Mouse (Mus musculus) Patski (cell line): ENCODE measurements around the gene Gnb5. TPM values are rescaled to one million over a fixed set of nuclear protein-coding genes. Genes with fewer than 3 reads are reported as not detected.
A peak's percentile ranks its signal among the peaks of the same experiment; 100 is the strongest.
"Not testable (repeated sequence)": the region's sequence is repeated elsewhere in the genome, so short reads cannot be mapped to it uniquely, and the experiment has no call there.

ENCODE experiments used
- ATAC-seq: fragments of 100-300 bp; one replicate; pipeline ENCODE4 v1.8.0; 2021
- CTCF ChIA-PET: fragments of 350-600 bp; sonication (Branson Sonifier 250); formaldehyde crosslinking; loops from one replicate; lab custom pipeline; 2022; ENCODE audit warnings: inconsistent platforms; lab: Charles Lee
- POLR2A ChIA-PET: fragments of 350-600 bp; sonication (Branson Sonifier 250); formaldehyde crosslinking; loops from one replicate; lab custom pipeline; 2022; ENCODE audit warnings: antibody characterized with exemption, inconsistent platforms; lab: Charles Lee
- DNase-seq: peaks from one replicate; pipeline ENCODE4 v3.0.0-alpha.2; 2011; ENCODE audit warnings: low read depth, low spot score
- H3K27me3 ChIP-seq: fragments of 371-371 bp; one replicate; pipeline ENCODE4 v1.5.1; 2021
- CTCF ChIP-seq: fragments of 100-300 bp; IDR thresholded peaks from one replicate; pipeline ENCODE4 v1.5.1; 2021
- in situ Hi-C: fragments of 300-500 bp; cut with MboI; formaldehyde crosslinking; loops from 3 replicates; pipeline ENCODE4 v1.11.1; 2018; ENCODE audit warnings: low pct_unique_long_range_greater_than_20kb, mixed read lengths
- polyA plus RNA-seq: library from polyadenylated mRNA; unstranded; gene quantifications from one replicate; pipeline ENCODE4 v1.2.3, GENCODE M21; 2021

Gnb5 gene
- polyA plus RNA-seq, 1 experiment from 2014 or later, result 58.9 TPM

DNA sequence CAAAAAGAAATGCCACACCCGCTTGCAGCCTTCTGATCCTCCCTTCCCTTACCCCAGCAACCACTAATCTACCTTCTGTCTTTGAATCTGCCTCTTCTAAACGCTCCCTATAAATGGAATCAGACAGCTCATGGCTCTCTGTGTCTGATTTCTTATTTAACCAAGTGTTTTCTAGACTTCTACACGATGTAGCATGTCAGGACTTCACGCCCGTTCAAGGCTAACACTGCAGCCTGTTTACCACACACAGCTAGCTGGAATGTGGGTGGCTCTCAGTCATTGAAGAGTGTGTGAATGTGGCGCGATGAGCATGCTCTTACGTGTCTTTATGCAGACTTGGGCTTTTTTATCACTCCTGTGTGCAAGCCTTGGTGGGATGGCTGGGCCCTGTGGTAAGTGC is 47.0 kb downstream of the Gnb5 start:
- in situ Hi-C loops, result no loop called here
- POLR2A ChIA-PET, result no interaction called here
- no peak for TF ChIP-seq CTCF
- no peak for DNase-seq
- H3K27me3 ChIP-seq, result no peaks in the 10 kb centered on the region
- CTCF ChIA-PET, result interaction anchor here (3.1 kb wide), 1 partner anchor 9 kb away, joined by 15 read pairs; no protein-coding TSS in a partner anchor
- no peak for ATAC-seq

GRCm38 (mm10) chr9:75355783-75356182 is 49.7 kb downstream of the Gnb5 start:
- in situ Hi-C loops, result loop anchor here (5.0 kb wide), 1 partner anchor 87 kb away; the partner anchor contains the start of gene Leo1
- no peak for ATAC-seq
- no peak for TF ChIP-seq CTCF
- POLR2A ChIA-PET, result no interaction called here
- CTCF ChIA-PET, result no interaction called here
- no peaks in the 10 kb centered on the region for H3K27me3 ChIP-seq
- no peak for DNase-seq

DNA sequence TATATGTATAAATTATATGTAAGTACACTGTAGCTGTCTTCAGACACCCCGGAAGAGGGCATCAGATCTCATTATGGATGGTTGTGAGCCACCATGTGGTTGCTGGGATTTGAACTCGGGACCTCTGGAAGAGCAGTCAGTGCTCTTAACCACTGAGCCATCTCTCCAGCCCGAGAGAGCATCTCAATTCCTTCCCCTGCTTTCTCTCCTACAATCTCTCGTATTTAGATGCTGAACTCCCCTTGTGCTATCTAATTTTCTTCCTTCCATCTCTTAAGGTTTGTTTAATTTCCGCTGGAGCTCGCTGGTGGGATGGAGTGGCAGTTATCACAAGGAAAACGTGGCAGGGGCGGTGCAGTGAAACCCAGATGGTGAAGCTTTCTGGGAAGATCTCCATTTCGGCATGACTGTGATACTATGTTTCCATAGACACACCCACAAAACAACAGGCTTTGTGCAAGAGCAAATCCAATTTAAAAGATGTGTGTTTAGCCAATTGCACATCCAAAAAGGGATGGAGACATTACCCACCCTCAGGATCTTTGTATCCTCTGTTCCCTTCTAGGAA is 51.1 kb downstream of the Gnb5 start:
- ChIA-PET CTCF (no interaction called here), POLR2A (no interaction called here)
- TF ChIP-seq CTCF, result no peak
- ATAC-seq (no peak), DNase-seq (no peak)
- in situ Hi-C loops, result loop anchor here (5.0 kb wide), 1 partner anchor 85 kb away; the partner anchor contains the start of gene Leo1
- H3K27me3 ChIP-seq, result no peaks in the 10 kb centered on the region

GRCm38 (mm10) chr9:75361699-75362098 is 55.6 kb downstream of the Gnb5 start:
- in situ Hi-C loops, result no loop called here
- no peaks in the 10 kb centered on the region for H3K27me3 ChIP-seq
- ATAC-seq (peak; percentile 73), DNase-seq (peak; percentile 3)
- TF ChIP-seq CTCF, result peak; percentile 93
- ChIA-PET POLR2A (interaction anchor here (1.5 kb wide), 1 partner anchor 73 kb away, joined by 5 read pairs; no protein-coding TSS in a partner anchor), CTCF (interaction anchor here (0.7 to 3.2 kb wide), 19 partner anchors 9 to 168 kb away, joined by 3 to 15 read pairs (median 4); no protein-coding TSS in a partner anchor)

DNA sequence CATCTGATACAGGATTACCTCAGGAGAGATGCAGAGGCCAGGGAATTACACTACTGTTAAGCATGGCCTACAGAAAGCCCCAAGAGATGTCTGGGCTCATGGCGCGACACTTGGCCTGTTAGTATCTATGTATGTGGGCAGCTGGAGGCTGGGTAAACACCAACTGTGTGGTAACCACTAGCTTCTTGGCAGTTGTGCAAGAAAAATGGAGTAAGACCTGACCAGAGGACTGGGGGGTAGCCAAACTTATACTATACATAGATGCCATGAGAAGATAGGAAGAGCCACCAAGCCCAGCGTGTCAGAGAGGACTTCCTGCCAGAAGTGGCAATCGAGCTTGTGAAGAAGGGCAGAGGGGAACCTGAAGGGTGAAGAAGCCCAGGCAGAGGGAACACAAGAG is 56.1 kb downstream of the Gnb5 start:
- in situ Hi-C loops, result no loop called here
- no peak for ATAC-seq
- CTCF ChIA-PET, result interaction anchor here (0.7 to 3.2 kb wide), 19 partner anchors 8 to 168 kb away, joined by 3 to 15 read pairs (median 4); no protein-coding TSS in a partner anchor
- TF ChIP-seq CTCF, result no peak
- no peaks in the 10 kb centered on the region for H3K27me3 ChIP-seq
- no peak for DNase-seq
- POLR2A ChIA-PET, result interaction anchor here (1.5 kb wide), 1 partner anchor 72 kb away, joined by 5 read pairs; no protein-coding TSS in a partner anchor

GRCm38 (mm10) chr9:75363001-75363400 is 56.9 kb downstream of the Gnb5 start:
- ATAC-seq, result no peak
- TF ChIP-seq CTCF, result no peak
- ChIA-PET CTCF (interaction anchor here (1.3 to 3.2 kb wide), 9 partner anchors 9 to 77 kb away, joined by 3 to 15 read pairs (median 6); partner anchors contain the start of gene Mapk6), POLR2A (interaction anchor here (0.6 to 1.5 kb wide), 2 partner anchors 71 to 91 kb away, joined by 4 to 5 read pairs; no protein-coding TSS in a partner anchor)
- no peak for DNase-seq
- H3K27me3 ChIP-seq, result no peaks in the 10 kb centered on the region
- in situ Hi-C loops, result no loop called here

- H3K27me3 ChIP-seq, POLR2A ChIA-PET, ATAC-seq, in situ Hi-C loops, DNase-seq: not testable (repeated sequence)
- CTCF ChIA-PET, result interaction anchor here (1.5 to 3.2 kb wide), 2 partner anchors 47 to 70 kb away, joined by 3 to 14 read pairs; partner anchors contain the start of gene Mapk6
Measured at GRCm38 (mm10) chr9:75363702-75364101, 57.6 kb downstream of the Gnb5 start.

DNA sequence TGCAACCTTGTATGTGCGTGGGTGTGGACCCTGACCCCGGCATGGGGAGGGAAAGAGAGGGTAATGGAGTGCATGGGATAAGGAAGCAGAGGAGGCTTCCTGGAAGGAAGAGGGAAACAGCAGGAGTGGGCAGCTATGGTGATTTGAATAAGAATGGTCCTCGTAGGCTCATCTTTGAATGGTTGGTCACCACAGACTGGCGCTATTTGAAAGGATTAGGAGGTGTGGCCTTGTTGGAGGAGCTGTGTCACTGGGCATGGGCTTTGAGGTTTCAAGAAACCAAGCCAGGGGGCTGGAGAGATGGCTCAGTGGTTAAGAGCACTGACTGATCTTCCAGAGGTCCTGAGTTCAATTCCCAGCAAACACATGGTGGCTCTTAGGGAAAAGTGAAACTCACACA is 59.1 kb downstream of the Gnb5 start:
- ATAC-seq (no peak), DNase-seq (no peak)
- no peaks in the 10 kb centered on the region for H3K27me3 ChIP-seq
- ChIA-PET CTCF (interaction anchor here (0.7 to 1.7 kb wide), 2 partner anchors 28 to 58 kb away, joined by 3 to 4 read pairs; no protein-coding TSS in a partner anchor), POLR2A (interaction anchor here (0.9 kb wide), 1 partner anchor 27 kb away, joined by 3 read pairs; no protein-coding TSS in a partner anchor)
- TF ChIP-seq CTCF, result no peak
- in situ Hi-C loops, result no loop called here

GRCm38 (mm10) chr9:75366191-75366590 is 60.1 kb downstream of the Gnb5 start:
- in situ Hi-C loops, result no loop called here

DNA sequence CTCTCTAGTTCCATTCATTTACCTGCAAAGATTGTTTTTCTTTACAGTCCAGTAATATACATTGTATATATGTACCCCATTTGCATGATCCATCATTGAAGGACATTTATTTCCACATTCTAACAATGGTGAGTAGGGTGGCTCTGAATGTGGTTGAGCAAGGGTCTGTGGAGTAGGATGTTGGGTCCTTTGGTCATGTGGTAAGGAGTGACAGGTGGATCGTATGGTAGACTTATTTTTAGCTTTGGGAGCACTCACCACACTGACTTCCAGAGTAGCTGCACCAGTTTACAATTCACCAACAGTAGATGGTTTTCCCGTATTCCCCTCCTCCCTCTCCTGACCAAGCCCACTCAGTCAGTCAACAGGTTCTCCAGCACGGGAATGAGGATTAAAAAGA is 62.7 kb downstream of the Gnb5 start:
- TF ChIP-seq CTCF, result no peak
- peaks cover 6% of the 10 kb centered on the region for H3K27me3 ChIP-seq
- ChIA-PET POLR2A (no interaction called here), CTCF (interaction anchor here (1.1 to 1.7 kb wide), 2 partner anchors 10 to 86 kb away, joined by 3 read pairs; no protein-coding TSS in a partner anchor)
- in situ Hi-C loops, result no loop called here
- no peak for DNase-seq
- ATAC-seq, result no peak

More at GRCm38 (mm10) chr9:75366191-75366590, 60.1 kb downstream of the Gnb5 start:
- ChIA-PET CTCF (interaction anchor here (0.7 to 1.7 kb wide), 3 partner anchors 18 to 68 kb away, joined by 3 to 4 read pairs (median 4); no protein-coding TSS in a partner anchor), POLR2A (interaction anchor here (0.9 to 1.2 kb wide), 2 partner anchors 28 to 42 kb away, joined by 3 read pairs; no protein-coding TSS in a partner anchor)
- no peak for DNase-seq
- no peak for ATAC-seq
- no peak for TF ChIP-seq CTCF
- peaks cover 6% of the 10 kb centered on the region for H3K27me3 ChIP-seq

GRCm38 (mm10) chr9:75375606-75376005 is 69.5 kb downstream of the Gnb5 start:
- in situ Hi-C loops, result no loop called here
- peaks cover 5% of the 10 kb centered on the region for H3K27me3 ChIP-seq
- ATAC-seq, result no peak
- TF ChIP-seq CTCF, result no peak
- CTCF ChIA-PET, result no interaction called here
- no peak for DNase-seq
- POLR2A ChIA-PET, result no interaction called here
